Mouse (Mus musculus) 416B (cell line): ENCODE data around the gene Tpm4.
"Not testable (repeated sequence)": the region's sequence is repeated elsewhere in the genome, so short reads cannot be mapped to it uniquely, and the experiment has no call there.

Experiments
- DNase-seq: peaks from one replicate; pipeline ENCODE4 v3.0.0; 2011; ENCODE audit warnings: low read depth

The Tpm4 gene

DNA sequence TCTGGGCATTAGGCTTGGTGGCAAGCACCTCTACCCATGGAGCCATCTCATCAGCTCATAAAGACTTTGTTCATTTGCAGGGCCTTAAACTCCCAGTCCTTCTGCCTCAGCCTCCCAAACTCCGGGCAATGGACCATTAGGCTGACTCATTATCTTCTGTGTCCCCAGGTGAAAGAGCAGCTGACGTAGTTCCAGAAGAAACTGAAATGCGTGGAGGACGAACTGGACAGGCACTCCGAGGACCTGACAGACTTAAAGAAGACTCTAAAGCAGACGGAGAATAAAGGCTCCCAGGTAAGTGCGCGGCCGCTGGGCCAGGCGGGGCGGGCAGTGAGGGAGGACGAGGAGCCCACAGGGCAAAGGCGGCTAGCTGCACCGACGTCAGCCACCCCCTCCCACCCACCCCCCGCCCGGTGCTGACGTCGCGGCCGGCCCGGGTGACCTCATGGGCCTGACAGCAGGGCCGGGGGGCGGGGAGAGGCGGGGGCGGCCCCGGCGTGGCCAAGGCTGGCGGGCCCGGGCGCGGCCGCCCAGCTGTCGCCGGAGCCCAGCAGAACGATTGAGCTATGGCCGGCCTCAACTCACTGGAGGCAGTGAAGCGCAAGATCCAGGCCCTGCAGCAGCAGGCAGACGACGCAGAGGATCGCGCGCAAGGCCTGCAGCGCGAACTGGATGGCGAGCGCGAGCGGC, at the start of gene Tpm4:
Tpm4 (plus strand) TSS at position 220 of the 690 bp plus-strand sequence.
- DNase-seq = peak; percentile 68

DNA sequence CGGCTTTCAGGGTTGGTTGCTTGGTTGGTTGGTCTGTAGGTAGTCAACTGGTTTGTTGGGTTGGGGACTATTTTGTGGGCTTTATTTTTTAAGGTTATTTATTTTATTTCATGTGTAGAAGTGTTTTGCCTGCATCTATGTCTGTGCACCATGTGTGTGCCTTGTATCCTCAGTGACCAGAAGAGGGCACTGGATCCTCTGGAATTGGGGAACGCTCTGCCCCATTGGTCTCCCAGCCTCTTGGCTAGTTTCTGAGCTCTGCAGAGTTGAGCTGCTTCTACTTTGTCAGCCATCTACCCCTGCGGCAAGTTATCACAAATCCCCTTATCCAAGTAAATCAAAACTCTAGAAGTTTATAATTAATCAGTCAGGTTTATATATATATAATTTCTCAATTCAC, 47.2 kb upstream of the Tpm4 start:
- peak; percentile 49 for DNase-seq

DNA sequence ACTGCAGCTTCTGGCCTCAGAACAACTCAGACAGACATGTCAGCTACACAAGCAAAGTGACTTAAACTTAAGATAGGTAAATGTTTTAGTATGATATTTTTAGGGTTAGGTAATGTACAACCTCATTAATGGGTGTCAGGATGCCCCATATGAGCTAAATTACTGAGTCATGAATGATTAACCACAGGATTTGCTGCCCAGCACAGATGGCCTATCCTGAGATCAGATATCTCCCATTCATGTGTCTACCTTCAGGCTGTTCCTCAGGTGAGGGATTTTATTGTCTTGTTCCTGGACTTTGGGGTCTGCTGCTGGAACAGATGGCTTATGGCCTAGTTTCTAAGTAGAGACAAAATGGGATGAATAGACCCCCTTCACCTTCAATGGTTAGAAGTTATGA, 38.1 kb upstream of the Tpm4 start:
- DNase-seq = not testable (repeated sequence)

DNA sequence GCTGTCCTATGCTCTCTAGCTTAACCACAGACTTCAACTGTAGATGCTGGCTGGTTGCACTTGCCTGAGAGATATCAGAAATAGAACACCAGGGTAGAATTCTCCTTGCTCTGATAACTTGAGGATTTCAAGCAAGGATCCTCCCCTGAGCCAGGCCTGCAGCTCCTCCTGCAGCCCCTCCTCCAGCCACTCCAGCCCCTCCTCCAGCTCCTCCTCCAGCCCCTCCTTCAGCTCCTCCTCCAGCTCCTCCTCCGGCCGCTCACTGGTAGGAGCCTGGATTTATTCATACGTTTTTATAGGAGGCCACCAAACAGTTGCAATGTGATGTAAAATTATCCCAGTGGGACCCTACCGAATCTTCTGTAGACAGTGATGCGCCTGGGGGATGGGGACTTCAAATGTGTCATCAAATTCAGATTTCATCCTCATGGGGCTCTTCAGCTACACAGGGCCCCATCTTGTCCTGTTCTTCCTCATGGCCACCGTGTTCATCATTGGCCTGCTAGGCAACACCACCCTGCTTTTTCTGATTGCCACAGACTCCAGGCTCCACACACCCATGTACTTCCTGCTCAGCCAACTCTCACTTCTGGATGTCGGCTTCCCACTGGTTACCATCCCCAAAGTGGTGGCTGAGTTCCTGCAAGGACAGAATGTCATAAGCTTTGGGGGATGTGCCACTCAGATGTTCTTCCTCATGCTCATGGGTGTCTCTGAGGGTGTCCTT, 35.2 kb upstream of the Tpm4 start:
- DNase-seq = peak; percentile 13

DNA sequence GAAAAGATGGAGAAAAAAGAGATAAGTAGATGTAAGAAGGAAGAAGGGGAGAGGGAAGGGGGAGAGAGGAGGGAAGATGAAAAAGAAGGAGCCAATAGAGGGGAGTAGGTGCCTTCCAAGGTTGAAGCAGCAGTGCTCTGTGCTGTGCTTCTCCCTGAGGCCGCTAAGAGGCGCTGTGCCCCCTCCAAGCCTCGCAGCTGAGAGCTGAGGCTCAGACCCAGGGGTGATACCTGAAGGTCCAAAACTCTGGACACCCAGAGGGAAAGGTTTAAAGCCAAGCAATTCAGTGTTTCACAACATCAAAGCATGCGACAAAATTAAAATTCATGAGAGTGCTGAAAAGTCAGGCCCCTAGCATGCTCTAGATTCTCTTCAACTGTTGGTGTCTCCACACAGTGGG, 29.6 kb upstream of the Tpm4 start:
- peak; percentile 42 for DNase-seq

DNA sequence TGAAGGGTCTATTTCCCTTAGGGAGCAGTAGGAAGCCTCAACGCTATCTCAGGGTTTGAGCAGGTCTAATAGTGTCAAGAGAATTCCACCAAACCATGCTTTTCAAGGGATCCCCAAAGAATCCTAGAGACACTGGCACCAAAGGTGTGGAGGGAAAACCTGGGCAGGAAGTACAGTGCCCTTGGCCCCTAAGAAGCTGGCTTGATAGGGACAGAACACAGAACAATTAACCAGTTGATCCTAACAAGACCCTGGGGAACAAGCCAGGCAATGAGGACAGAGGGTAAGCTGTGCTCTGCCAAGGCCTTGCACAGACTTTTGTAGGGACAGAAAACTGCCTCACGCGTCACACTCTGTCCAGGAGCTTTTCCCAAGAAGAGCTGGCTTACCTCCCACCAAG, 28.0 kb upstream of the Tpm4 start, which contains the start of gene Olfr374:
Olfr374 (plus strand) TSS at position 301 of the 400 bp plus-strand sequence.
- DNase-seq = no peak

DNA sequence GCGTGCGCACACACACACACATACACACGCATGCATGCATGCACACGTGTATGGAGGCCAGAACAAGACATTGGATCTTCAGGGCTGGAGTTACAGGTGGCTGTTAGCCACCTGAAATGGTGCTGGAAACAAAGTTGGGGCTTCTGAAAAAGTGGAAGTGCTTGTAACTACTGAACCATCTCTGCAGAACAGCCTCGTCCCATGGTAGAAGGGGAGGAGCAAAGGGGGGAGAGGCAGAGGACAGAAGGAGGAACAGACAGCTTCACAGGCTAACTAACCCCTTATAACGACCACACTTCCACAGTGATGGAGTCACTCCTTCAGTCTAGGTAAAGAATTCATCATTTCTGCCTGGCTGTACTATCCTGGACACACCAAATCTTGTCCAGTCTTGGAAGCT, 23.9 kb upstream of the Tpm4 start:
- DNase-seq = peak; percentile 45

DNA sequence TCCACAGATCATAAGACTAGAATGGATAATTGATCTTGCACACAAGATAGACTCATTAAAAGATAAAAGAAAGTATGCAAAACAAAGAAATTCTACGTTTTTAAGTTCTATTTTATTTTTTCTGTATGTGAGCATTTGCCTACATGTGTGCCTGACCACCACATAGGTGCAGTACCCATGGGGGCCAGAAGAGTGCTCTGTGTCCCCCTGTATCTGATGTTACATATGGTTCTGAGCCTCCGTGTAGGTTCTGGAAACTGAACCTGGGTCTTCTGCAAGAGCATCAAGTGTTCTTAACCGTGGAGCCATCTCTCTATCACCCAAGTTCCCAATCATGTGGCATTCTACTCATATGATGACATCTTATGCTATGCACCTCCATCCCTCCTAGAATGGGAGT, 22.3 kb upstream of the Tpm4 start:
- peak; percentile 35 for DNase-seq

DNA sequence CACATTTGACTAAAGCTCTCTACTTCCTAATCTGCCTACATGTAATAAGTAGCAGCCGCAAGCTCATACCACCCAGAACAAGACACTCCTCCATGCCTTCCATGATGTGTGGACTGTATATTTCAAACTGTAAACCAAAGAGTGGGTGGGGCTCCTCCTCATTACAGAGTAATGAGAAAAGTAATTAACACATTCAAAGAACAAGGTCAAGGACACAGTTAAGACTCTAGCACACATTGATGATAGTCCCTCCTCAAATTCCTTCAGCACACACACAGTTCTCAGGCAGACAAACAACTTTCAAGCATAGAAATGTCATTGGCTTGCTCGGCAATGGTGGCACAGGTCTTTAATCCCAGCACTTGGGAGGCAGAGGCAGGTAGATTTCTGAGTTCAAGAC, 19.6 kb upstream of the Tpm4 start:
- DNase-seq = no peak

DNA sequence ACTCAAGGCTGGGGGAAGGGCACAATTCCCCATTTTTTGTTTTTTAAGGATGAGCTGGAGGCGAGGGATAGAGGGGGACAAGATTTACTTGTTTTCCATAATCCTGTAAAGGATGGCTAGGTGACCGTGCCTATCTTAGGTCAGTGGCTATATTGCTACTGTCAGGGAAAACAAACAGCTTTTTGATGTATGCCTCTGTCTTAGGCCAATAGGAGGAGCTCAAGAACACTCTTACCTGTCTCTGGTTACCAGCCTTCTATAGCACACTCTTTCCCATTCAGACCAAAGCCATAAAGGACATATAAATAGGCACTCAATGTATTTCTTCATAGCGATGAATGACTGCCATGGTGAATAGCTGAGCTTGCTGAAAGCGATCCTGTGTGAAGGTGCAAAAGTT, 16.2 kb upstream of the Tpm4 start:
- DNase-seq = peak; percentile 44

DNA sequence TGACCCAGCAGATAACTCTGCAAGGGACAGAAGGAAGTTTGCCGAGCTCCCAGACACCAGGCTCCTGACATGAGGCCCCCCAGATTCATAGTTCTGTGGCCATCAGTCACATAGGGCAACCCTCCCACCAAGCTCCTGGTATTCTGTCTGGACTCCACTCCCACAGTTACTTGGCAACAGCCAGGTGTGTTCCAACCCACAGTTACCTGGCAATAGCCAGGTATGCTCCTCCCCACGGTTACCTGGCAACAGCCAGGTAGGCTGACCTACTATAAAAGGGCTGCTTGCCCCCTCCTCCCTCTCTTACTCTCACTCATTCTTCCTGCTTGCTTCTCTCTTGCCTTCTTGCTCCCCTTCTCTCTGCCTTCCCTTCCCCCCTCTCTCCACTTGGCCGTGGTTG, 13.3 kb upstream of the Tpm4 start:
- not testable (repeated sequence) for DNase-seq

DNA sequence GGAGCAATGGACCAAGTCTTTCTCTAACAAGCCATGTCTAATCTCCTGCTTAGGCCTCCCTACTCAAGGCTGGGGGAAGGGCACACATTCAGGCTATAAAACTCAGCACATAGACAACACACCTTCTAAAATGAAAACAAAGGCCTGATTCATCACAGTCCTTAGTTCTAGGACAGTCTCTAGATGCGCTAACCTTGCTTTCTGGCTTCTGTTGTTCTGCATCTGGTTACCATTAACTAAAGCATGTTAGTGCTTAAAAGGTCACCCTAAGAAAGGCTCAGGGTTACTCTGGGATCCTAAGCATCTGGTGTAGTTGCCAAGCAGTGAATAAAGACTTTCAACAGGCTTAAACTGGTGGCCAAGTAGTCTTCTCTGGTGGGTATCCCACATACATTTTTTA, 12.8 kb upstream of the Tpm4 start:
- DNase-seq = no peak

DNA sequence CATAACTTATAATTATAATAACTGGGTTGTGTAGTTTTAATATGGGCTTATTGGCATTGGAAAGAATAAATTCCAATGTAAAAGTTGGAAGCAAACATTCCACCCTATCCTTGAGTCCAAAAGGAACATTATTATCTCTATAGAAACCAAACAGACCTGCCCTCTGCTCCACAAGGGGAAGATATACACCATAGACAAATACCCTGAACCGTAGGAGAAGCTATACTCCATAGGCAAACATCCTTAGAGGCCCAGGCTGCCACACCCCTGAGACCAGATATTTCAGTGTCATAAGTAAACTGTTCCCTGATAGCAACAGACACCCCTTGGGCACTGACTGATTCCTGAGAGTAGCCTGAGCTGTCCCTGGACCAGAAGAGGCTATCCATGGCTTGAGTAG, 6.9 kb upstream of the Tpm4 start:
- DNase-seq = no peak

DNA sequence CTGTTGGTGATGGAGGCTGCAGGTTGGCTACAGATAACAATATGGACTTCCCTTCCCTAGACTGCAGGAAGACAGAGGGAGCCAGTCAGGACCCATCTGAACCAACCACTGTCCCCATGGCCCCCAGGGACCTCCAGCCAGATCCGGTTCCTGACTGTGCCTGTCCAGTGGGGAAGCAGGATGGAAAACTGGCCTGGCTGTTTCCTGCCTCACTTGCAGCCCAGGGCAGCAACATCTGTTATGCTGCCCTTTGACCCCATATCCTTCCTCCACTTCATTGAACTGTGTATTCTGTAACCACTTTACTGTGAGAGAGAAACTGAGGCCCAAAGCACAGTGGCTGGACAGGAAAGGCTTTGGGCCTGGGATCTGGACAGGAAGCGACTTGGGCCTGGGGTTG, 3.5 kb upstream of the Tpm4 start:
- DNase-seq = peak; percentile 81

DNA sequence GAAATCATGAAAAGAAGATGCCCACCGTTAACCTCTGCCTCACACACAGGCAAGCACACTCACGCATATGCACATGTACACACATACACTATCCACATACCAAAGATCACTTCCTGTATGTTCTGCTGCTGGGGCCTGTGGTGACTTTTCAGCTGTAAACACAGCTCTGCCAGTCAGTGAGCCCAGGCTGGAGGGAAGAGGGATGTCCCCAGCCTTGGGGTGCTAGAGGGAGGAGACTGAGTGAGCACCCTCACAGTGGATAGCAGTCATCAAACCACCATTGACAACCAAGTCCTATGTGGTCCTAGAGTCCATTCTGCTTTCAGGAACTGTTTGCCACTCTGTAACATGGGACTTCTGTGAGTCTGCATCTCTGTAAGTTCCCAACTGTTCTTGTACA, 2.9 kb upstream of the Tpm4 start:
- no peak for DNase-seq

DNA sequence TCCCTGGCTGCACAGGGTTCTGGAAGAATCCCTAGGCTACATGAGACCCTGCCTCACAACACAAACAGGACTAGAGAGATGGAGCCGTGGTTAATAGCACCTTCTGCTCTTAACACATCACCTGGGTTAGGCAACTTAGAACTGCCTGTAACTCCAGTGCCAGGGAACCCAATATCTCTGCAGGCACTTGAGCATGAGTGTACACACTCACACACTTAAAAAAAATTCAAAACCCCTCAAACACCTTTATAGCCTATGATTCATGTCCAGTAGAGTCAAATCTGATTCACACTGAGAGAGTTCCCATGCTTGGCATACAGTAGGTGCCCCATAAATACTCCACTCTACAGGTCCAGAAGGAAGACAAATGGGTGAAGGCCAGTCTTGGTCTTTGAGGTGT, 2.4 kb upstream of the Tpm4 start:
- DNase-seq = no peak

DNA sequence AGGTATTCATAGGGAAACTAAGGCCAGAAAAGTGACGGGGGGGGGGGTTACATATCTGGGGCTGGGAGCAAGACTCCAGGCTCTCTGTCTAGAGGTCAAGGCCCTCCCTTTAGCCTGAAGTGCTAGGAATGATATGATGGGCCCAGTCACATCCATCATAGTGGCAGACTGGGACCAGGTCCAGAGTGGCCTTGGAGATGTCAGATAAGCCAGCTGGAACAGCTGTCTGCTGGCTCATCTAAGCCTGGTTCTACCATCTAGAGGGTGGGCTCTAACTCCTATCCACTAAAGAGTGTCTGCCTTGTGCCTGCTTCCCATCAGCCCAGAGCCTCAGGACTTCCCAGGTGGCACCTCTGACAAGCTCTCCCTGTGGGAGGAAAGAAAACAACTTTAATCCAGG, 1.9 kb upstream of the Tpm4 start:
- peak; percentile 64 for DNase-seq

DNA sequence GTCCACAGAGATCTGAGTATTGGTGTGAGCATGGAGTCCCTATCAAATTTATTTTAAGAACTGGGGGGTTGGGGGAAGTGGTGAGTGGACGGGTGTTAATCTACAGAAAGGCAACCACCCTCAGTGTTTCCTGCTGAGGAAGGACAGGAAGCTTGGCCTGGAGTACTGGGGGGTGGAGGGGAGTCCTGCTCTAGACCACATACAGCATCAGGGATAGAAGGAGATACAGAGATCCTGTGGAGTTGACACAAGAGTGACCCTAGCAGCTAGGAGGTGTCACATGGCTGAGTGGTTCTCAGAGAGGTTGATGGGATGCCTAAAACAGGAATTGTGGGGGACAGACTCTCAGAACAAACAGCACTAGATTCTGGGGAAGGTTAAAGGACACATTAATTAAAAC, 1.3 kb upstream of the Tpm4 start:
- DNase-seq = peak; percentile 96

DNA sequence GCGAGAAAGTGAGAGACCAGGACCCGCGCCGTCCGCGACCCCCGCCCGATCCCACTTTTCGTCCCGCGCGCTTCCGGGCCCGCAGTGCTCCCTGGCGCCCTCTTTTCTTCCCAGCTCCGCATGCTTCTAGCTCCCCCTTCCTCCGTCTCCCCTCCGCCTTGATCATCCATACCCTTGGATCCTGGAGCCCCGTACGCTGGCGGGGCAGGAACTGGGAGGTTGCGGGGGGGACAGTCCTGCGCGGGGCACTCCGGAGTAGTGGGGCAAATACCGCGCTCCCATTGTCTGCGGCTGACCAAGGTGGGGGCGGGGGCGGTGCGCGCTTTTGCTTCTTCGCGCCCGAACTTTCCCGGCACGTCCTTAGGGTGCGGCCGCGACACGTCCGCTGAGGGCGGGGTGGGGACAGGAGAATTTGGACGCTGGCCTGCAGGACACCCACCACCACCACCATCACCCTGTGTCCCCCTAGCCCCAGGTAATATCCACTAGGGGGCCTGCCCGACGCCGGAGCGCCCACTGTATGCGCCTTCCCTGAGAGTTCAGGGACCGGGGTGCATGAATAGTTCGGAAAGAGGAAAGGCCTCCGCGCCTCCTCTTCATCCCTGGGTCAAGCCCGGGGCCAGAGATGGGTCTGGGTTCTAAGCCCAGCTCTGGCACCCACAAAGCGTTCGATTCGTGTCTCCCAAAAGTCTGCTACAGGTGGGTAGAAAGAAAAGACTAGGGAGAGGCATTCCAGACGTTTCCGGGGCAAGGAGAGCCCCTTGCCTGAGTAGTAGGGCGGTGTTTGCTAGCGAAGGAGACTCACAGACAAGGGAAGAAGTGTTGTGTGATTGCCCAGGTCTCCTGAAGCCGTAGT, 899 bp downstream of the Tpm4 start:
- peak; percentile 41 for DNase-seq

DNA sequence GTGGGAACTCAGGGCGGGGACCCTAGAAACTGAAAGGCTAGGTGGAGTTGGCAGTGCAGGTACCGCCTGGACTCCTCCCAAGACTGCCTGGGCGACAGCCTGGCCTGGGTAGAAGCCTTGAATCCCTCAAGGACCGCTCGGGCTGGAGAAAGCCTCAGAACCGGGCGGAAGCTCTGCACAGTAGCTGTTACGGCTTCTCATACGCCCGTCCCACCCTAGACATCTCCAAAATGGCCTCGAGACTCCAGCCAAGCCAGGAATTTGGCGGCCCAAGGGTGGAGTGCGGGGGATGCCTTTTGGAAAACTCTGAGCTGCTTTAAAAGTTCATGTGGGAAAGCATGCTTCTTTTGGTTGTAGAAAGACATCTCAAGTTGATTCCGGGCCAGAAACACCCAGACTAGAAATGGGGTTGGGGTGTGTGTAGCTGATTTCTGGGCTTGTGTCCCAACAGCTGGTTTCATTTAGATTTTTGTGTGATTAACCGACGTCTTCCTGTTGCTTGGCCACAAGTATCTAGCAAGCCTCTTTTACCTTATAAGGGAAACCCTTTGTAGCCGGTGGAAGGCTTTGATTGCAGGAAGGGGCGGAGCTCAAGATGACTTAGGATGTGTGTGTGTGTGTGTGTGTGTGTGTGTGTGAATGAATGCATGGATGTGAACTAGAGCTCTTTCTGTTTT, 1.7 kb downstream of the Tpm4 start:
- DNase-seq = peak; percentile 98

DNA sequence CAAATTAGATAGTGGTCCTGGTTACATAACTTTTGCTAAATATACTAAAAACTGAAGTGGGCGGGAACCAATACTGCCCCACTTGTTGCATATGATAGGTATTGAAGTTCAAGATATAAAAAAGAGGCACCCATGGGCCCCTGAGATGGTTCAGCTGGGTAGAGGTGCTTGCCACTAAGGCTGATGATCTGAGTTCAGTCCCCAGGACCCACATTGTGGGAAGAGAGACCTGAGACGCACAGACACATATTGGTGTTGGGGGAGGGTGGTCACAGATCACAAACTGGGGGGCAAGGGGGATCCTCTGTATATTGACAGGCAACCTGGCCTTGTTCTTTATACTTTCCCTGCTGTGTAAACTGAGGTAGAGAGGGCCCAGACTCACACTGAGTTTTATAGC, 2.7 kb downstream of the Tpm4 start:
- DNase-seq = no peak

DNA sequence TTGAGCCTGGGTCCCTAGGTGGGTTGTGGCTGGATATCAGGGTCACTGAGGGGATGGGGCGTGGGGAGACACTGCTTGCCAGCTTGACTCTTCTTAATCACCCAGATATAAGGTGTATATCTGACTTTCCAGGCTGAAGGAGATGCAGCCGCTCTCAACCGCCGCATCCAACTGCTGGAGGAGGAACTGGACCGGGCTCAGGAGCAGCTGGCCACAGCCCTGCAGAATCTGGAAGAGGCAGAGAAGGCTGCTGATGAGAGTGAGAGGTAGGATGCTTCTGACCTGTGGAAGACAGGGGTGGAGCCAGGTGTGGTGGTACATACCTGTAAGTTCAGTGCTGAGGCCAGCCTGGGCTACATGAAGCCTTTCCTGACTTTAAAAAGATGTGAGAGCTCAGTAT, 3.7 kb downstream of the Tpm4 start:
- no peak for DNase-seq
